Mouse (Mus musculus): Measurements from ENCODE around the gene Slc9a5.
A peak's percentile ranks its signal among the peaks of the same experiment; 100 is the strongest.

The Slc9a5 gene

DNA sequence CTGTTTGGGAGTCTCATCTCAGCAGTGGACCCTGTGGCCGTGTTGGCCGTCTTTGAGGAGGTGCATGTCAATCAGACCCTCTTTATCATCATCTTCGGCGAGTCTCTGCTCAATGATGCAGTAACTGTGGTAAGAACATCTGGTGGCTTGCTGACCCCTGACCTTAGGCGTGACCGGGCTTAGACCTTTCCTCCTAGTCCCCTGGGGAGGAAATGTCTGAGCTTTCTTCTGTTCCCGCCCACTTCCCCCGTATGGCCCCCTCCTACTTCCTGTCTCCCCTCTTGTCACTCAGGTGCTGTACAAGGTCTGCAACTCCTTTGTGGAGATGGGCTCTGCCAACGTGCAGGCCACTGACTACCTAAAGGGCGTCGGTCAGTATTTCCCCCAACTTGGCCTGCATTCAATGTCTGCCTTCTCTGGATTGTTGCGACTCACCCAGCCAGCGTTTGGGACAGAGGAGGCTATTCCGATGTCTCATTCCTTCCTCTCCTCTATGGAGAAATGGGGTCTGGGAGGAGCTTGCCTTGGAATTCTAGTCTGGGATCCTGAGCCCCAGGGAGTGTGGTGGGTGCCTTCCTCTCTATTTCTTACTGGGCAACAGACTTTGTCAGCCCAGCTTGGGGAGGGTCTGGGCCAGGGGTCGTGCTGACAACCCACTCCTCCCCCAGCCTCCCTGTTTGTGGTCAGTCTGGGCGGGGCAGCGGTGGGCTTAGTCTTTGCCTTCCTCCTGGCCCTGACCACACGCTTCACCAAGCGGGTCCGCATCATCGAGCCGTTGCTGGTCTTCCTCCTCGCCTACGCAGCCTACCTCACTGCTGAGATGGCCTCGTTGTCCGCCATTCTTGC lies 6.8 kb downstream of the Slc9a5 start:
- DNase-seq: no peak

DNA sequence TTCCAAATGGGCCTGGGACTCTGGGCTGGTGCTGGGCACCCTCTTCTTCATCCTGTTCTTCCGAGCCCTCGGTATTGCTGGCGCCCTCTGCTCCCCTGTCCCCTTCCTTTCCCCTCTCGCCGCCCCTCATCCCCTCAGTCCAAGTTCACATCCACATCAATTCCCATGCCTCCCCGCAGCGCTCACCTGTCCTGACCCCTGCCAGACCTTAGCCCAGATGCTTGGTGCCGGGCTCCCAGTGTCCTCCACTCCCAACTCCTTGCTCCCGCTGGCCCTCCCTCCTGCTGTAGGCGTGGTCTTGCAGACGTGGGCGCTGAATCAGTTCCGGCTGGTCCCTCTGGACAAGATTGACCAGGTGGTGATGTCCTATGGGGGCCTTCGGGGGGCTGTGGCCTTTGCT lies 8.0 kb downstream of the Slc9a5 start:
- DNase-seq: no peak

DNA sequence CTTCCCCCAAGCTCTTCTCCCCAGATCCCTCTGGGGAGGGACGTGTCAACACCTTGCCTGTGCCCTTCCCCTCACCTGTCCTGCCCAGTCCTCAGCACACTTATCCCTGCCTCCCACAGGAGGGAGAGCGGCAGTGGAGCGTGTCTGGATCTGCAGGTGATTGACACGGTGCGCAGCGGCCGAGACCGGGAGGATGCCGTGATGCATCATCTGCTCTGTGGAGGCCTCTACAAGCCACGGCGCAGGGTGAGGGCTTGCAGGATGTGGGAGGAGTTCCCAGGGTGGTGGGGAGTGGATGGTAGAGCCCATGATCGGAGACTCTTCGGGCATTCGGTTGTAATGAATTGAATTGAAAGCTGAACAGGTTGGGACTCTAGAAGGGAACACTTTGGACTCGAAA lies 10.6 kb downstream of the Slc9a5 start:
- DNase-seq: no peak

DNA sequence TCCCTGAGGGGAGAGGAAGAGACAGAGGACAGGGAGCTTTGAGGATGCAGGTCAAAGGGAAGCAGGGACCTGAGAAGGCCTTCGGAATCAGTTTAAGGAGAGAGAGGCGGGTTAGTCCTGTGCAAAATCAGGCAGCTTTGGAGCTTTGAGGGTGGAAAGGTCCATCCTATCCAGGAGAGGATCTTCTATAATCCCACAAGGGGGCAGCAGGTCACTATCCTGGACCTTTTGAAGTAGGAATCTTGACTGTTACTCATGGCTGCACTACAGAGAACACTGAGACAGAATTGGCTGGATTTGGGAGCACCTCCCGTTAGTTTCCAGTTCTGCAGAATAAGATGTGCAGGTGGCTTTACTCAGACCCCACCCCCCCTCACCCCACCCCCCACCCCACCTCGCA lies 11.0 kb downstream of the Slc9a5 start:
- no peak for DNase-seq

DNA sequence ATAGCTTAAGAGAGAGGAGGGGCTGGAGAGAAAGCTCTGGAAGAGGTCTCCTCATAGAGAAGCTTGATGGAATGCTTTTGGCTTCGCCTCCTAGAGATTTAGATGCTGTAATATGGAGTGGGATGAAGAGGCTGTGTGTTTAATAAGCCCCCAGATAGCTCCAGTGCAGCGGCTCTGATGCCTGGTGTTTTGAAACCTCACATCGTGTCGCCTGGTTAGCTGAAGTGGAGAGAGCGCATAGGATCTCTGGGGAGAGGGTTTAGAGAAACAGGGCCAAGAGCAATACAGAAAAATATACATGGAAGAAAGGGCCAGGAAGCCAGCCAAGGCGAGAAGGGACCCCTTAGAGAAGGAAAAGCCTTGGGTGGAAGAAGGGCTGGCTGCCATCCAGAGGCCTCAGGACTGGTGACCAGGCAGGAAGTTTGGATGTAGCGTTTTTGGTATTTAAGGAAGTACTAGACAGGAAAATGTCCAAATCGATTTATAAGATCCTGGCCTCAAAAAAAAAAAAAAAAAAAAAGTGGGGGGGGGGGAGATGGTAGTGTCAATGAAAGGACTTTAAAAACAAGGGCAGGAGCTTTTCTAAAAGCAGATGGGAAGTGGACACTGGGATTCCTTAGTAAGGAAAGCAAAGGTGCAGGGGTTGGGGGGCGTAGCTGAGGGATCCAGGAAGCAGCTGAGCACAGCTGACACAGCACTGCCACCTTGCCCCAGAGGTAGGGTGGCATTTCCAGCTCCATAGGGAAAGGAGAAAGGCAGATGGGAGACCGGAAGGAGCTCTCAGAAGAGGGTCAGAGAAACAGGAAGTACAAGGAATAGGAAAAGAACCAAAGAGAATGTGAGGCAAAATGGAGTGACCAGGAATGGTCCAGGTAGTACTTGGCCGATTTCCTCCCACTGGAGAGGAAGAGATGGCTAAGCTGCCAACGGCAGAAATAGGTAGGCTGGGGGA lies 13.4 kb downstream of the Slc9a5 start:
- no peak for DNase-seq

DNA sequence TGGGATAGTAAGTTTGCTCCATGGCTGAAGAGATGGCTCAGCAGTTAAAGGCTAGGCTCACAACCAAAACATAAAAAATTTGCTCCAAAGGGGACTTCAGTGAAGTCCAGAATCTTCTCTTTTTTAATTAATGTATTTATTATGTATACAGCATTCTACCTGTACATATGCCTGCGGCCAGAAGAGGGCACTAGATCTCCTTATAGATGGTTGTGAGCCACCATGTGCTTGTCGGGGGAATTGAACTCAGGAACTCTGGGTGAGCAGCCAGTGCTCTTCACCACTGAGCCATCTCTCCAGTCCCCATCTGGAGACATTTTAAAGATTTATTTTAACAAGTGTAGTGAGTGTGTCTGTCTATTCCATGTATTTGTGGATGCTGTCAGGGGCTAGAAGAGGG lies 18.5 kb downstream of the Slc9a5 start:
- no peak for DNase-seq

DNA sequence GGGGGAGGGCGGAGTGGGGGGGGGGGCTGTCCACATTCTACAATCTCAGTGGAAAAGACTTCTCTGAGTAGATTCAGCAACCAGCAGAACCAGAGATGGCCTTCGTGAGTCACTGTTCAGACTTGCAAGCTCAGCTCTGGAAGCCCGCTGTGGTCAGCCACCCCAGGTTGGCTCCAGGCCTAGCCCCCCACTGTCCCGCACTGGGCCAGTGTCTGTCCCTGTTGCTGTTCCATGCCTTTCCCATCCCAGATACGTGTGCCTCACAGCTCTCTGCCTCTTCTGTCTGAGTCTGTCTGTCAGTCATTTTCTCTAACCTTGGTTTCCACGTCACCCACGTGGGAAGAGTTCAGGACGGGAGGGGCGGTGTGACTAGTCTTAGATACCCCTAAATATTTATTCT lies 23.8 kb downstream of the Slc9a5 start:
- no peak for DNase-seq

DNA sequence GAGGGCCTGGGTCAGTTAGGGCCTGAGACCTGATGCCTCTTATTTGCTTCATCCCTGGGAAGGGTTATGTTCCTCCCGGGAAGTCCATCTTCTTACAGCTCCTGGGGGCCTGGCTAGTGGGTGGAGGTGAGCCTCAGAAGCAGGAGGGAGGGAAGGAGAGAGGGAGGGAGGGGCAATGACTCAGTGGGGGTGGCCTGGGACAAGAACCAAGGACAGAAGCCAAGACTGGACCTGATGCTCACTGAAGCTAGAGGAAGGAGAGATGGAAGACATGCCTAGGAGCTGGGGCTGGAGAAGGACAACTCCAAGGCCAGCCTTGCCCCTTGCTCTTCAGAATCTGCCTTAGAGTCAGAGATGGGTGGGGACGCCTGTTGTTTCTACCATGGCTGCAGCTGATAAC lies 24.4 kb downstream of the Slc9a5 start, which contains the start of gene Plekhg4:
Gene Plekhg4 (plus strand): TSS at position 243 of the 400 bp plus-strand sequence.
- no peak for DNase-seq

DNA sequence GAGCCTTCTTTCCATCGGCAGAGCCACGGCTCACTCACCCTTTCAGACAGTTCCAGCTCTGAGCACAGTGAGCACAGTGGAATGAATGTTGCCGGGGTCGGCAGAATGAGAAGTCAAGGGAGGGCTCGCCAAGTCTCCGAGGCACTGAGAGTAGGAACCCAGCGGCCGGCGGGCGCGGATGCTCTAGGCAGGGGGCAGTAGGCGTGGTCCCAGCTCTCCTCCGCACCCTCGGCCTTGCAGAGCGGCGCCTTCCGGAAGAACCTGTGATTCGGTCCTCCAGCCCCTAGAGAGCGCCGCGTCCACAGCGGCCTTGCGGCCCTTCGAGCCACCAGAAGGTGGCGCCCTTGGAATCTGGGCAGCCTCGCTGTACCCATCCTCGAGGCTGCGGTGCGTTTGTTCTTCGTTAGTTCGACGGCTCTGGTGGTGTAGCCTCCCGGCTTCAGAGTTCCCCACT lies 25.9 kb downstream of the Slc9a5 start:
- no peak for DNase-seq

DNA sequence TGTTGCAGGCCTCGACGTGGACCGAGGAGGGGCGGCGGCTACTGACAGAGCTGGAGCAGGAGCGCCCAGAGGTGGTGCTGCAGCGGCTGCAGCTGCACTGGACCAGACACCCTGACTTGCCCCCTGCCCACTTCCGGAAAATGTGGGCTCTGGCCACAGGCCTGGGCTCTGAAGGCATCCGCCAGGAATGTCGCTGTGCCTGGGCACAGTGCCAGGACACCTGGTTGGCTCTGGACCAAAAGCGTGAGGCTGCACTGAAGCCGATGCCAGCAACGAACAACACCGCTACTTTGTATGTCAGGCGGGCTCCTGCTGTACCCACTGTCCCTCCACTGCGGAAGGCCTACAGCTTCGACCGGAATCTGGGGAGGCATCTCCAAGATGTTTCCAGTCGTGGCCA lies 30.0 kb downstream of the Slc9a5 start:
- no peak for DNase-seq

DNA sequence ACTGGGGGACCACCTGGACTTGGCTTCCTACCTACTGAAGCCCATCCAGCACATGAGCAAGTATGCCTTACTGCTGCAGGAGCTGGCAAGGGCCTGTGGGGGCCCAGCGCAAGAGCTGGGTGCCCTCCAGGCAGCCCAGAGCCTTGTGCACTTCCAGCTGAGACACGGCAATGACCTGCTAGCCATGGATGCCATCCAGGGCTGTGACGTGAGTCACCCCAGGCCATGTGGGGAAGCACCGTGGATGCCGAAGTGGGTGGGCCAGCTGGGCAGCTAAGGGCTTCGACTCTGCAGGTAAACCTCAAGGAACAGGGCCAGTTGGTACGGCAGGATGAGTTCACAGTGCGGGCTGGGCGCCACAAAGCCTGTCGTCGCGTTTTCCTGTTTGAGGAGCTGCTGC lies 31.7 kb downstream of the Slc9a5 start:
- DNase-seq: no peak

DNA sequence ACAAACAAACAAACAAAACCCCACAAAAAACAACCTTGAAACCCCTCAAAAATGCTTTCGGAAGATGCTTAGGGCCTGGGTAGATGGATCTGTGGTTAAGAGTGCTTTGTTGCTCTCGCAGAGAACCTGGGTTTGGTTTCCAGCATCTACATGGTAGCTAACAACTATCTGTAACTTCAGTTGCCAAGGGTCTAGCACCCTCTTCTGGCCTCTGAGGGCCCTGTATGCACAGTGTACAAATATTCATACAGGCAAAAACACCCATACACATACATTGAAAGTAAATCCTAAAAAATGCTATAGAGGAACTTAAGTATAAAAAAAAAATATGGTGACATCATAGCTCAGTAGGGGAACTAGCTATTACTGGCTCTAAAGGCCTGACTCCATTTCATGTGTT lies 35.4 kb downstream of the Slc9a5 start:
- DNase-seq: no peak

DNA sequence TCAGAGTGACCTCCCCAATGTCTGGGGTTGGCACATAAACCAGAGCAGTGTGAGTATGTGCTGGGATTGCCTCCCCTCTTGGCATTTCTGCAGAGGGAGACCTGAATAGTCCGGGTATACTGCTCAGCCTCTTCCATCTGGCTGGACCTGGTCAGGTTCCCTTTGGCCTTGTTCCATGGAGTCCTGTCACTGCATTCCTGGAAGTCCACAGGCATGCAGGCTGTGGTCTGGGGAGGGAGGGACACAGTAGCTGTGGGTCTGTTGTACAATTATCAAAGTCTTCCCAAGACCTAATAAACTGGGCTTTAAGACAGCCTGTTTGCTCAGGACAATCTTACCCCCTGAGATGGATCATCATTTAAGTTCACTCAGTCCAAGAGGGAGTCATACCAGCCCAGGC lies 38.5 kb downstream of the Slc9a5 start:
- DNase-seq: no peak

DNA sequence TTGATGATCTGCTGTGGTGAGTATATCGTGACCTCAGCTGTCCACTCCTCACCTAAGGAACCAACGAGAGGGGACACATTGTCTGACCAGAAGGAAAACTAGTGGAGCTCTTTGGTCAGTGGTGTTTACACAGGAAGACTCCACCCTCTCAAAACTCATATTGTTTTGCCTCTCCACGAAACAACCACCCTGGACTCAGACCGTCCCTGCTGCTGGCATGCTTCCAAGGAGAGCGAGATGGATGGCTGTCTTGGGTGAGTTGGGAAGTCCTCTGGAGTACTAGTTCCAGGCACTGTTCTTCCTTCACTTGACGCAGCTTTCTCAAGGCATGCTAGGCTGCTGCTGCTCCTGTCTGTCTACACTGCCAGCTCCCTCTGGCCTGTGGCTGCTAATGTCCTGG lies 40.5 kb downstream of the Slc9a5 start:
- DNase-seq: no peak

DNA sequence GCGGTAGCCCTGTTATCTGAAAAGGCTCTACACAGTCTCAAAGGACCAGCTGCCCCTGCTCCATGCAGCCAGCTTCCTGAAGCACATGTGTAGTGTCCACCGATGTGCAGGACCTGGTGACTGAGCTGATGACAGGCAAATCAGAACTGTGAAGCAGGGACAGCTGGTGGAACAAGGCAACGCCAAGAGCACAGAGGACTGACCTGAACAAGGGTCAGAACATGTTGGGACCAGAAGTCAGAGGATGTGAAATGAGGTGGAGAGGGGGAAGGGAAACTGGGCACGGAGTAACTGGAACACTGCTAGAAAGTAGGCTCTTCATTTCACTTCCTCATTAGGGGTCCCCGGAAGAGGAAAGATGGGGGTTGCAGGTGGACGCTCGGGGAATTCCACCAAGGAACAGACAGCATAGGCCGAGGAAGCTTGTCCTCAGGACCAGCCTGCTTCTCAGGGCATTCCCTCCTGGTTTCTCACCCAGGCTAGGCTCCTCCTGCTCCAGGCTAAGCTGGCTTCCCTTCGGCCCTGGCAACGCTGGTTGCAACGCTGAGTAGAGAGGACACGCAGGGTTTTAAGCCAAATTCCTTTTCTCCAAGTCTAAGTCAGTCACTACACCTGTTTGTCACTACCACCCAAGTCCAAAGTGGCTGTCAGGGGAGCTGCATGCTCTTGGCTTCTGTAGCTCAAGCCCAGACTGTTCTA lies 44.6 kb downstream of the Slc9a5 start:
- no peak for DNase-seq

DNA sequence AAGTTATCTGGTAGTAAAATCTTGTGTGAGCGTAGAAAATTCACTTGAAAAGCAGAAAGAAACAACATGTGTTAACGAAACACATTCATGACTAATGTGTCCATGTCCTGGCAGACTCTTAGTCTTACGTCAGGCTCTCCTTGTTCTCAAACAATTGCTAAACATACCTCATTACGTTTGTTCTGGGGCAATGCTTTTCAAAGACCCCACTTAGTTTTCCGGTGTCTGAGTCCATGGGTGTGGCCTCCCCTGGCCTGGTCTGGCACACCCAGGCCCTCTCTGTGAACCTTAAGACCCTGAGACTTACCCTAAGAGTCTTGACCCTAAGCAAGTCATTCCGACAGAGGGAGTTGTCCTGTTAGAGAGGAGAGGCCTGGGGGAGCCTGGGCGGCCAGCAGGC lies 45.3 kb downstream of the Slc9a5 start:
- no peak for DNase-seq

DNA sequence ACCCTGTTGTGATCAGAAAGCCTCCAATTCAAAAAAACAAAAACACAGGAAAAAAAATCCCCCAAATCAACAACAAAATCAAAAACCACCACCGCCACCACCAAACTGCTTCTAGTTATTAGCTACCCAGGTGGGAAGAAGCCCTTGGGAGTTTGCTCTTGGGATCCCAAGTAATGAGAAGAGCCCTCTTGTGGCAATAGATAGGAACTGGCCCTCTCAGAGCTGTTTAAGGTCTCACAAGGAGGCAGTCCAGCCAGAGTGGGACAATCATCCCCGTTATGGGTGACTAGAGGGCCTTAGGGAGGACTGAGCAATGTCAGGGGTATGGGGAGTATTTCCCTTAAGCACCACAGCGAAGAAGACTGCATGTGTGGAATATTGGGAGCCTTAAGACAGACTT lies 49.1 kb downstream of the Slc9a5 start:
- DNase-seq: peak; percentile 52

DNA sequence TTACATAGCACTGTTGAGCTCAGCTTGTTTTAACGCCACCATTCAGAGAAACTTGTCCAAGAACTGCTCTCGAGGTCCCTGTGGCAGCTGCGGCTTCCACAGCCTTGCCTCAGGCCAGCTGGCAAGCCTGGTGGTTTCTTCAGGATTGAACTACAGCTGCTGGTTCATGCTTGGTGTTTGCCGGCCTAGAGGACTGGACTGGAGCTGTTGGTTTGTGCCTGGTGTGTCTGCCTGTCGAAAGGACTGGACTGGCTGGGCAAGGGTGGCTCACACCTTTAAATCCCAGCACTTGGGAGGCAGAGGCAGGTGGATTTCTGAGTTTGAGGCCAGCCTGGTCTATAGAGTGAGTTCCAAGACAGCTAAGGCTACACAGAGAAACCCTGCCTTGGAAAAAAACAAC lies 51.4 kb downstream of the Slc9a5 start:
- no peak for DNase-seq

DNA sequence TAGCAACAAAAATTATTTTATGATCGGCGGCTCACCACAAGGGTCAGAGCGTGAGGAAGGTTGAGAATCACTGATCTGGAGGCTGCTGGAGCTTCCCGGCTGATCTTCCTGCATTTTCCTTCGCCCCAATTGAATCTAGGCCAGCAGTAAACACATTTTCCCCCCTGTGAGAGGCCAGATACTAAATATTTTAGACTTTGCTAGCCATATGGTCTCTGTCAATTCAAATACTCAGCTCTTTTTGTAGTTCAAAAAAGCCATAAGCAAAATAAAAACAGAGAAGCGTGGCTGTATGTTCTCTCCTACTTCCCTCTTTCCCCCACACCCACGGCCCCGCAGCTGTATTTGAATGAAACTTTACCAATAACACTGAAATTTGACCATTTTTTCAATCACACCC lies 54.8 kb downstream of the Slc9a5 start:
- DNase-seq: peak; percentile 25

DNA sequence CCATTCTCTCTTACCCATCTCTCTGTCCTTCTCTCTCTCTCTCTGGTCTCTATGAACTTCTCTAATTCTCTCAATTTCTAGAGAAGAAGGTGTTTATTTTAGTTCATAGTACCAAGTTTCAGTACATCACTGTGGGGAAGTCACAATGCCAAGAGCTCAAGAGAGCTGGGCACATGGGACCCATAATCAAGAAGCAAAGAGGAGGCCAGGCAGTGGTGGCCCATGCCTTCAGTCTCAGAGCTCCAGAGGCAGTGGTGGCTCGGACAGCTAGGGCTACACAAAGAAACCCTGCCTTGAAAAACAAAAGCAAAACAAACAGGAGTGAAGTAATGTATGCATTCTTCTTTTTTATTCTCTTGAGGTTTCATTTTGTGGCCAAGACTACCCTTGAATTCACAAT lies 55.9 kb downstream of the Slc9a5 start:
- no peak for DNase-seq

DNA sequence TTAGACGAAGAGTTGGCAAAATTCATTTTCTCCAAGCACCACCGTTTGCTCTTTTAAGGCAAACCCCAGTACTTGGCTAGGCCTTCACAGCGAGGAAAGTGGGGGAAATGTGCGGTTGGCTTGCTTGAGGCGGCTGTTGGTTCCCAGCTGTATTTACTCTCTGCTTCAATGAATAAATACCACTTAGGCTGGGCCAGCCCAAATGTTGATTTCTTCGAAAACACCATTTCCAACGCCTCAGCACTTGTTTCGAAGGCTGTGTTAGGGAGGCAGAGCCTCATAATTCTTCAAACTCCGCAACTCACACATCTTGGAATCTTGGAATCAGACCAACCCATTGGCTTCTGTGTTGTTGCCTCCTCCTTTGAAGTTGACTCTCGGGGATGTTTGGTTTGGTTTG lies 57.8 kb downstream of the Slc9a5 start:
- DNase-seq: no peak

DNA sequence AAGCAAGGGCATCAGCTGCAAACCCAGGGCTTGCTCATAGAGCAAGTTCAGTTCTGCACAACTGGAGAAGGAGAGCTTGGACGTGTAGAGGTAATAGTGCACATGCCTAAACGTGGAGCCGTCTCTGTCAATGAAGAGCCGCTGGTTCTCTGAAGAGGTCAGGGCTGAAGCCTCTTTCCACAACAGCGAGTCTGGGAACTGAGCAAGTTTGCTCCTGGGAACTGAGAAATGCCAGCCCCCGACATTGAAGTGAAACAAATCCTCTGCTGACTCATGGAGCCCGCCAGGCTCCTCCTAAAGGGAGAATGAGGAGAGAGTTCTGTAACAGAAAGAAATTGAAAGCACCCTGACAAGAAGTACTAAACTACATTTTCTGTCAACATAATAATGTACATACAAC lies 59.7 kb downstream of the Slc9a5 start:
- no peak for DNase-seq

DNA sequence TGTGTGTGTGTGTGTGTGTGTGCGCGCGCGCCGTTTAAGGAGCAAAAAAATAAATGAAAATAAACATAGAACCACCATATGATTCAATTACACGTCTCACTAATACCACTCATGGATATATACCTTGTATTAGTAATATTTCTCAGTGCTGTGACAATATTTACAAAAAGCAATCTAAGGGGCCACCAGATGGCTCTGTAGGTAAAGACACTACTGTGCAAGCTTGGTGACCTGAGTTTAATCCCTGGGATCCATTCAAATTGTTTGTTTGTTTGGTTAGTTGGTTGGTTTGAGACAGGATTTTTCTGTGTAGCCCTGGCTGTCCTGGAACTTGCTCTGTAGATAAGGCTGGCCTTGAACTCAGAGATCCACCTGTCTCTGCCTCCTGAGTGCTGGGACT lies 61.3 kb downstream of the Slc9a5 start:
- DNase-seq: no peak

Measured in cerebellum, adult 8-10 months (tissue).